Mouse (Mus musculus) CD4-positive helper T cell, adult 2 months (primary cell): ENCODE results near the gene Runx1.

Experiments used
- DNase-seq: peaks from one replicate; pipeline ENCODE4 v3.0.0-alpha.2; 2012; ENCODE audit warnings: low read depth, missing footprints, low spot score

Runx1 gene

GRCm38 (mm10) chr16:92794197-92794596 lies 31.8 kb downstream of the Runx1 start:
- no peak for DNase-seq

- no peak for DNase-seq
Observed at GRCm38 (mm10) chr16:92793741-92794140, 32.2 kb downstream of the Runx1 start.

GRCm38 (mm10) chr16:92792905-92793304 lies 33.0 kb downstream of the Runx1 start:
- no peak for DNase-seq

DNA sequence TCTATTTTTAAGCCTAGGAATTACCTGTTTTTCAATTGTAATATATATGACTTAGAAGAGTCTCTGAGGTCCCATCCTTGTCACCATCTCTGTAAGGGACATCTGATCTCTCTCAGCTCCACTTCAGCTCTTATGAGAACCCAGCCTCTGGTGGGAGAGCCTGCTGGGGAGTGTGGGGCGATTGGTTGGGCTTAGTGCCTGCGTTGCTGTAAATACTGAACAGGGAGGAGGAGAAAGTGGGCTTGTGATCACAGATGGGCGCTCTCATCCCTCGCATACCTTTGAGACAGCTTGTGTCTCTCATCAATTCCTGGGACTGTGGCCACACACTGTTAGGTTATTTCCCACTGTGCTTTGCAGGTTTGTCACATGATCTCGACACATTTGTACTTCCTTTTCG lies 35.3 kb downstream of the Runx1 start:
- no peak for DNase-seq

DNA sequence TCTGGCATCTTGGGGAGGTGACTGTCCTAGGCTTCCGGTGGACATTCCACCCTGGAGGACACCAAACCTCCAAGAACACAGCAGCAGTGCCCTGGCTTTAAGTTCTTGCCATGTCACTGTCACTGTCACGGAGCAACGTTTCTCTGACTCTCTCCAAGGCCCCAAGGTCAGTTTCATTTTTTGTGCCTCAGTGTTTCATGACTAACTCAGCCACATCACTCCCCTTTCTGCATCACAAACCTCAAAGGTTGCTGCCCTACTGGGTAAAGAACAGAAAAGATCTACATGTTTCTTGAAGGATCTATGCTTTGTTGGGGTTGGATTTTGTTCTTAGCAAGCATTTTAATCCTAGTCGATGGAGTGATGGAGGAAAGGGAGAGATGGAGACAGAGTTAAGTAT lies 36.1 kb downstream of the Runx1 start:
- peak; percentile 30 for DNase-seq

- DNase-seq, result no peak
Observed at GRCm38 (mm10) chr16:92788446-92788845, 37.5 kb downstream of the Runx1 start.

DNA sequence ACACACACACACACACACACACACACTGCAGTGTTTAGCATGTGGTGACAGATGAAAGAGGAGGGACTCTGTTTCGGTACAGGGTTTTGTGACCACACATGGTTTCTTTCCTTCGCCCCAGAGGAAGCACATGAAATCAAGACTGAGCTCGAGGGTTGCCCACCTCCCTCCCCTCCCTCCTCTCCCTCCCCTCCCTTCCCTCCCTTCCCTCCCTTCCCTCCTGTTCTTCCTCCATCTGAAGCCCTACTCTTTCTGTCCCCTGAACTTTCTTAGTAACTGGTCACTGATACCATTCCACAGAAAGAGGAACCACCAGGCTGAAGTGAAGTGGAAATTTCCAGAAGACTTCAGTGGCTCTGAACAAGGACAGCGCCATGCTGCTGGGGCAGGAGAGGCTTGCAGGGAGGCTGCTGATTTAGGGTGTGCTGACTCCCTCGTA lies 39.0 kb downstream of the Runx1 start:
- peak; percentile 85 for DNase-seq

DNA sequence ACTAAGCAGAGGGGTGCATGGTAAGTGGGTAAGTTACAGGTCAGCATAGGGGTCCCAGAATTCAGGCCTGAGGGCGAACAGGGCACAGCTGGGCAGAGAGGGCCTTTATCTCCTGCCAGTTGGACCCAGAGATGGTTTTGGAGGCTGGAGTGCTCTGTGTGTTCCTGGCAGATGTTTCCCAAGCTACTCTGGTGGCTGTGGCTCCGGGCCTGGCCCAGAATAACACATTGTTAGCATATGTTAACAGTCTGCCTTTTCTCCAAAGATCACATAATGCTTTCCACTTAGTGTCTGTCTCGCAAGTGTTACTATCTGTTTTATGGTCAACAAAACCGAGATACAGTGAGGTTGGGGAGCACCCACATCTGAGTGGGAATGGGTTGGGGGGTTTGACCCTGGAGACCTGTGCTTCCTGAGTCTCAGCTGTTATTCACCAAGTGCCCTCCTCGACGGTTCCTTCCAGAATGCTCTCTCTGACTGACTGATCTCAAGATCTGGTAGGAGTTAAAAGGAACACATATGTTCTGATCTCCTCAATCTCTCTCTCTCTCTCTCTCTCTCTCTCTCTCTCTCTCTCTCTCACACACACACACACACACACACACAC lies 39.6 kb downstream of the Runx1 start:
- DNase-seq, result no peak

DNA sequence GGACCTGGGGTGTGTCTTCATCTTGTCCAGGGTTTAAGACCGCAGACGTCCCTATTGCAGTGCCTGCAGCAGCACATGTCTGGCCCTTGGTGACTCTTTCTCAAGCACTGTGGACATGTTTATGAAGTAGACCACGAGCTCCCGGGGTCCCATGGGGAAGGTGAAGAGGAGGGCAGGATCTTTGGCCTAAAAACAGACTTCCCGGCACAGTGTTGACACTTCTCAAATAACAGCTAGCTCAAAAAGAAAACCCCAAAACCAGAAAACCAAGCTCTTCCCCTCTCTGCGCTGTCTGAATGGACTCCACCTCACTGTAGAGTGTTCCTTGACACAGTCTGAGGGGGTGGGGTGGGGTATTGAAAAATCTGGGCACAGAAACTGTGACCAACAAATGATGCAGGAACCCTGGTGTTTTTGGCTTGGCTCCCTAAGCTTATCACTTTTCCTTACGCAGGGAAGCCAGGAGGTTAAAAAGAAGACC lies 42.3 kb downstream of the Runx1 start:
- DNase-seq, result no peak

DNA sequence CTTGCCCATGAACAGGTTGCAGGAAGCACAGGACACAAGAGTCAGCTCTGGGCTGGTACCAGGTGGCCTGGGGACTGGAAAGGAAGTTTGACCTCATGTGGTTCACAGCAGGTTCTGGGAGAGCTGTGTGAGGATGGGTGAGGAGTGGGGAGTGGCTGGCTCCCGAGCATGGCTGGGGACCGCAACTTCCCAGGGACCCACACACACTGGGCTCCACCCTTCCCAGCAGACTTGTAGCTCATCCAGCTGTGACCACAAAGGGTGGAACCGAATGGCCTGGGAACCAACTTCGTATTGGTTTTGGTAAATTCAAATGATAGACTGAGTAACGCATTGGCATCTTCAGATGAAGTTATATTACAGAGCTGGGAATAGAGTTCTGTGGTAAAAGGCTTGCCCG lies 43.5 kb downstream of the Runx1 start:
- DNase-seq, result no peak

GRCm38 (mm10) chr16:92779896-92780435 lies 46.0 kb downstream of the Runx1 start:
- no peak for DNase-seq

- no peak for DNase-seq
Observed at GRCm38 (mm10) chr16:92779175-92779574, 46.8 kb downstream of the Runx1 start.

DNA sequence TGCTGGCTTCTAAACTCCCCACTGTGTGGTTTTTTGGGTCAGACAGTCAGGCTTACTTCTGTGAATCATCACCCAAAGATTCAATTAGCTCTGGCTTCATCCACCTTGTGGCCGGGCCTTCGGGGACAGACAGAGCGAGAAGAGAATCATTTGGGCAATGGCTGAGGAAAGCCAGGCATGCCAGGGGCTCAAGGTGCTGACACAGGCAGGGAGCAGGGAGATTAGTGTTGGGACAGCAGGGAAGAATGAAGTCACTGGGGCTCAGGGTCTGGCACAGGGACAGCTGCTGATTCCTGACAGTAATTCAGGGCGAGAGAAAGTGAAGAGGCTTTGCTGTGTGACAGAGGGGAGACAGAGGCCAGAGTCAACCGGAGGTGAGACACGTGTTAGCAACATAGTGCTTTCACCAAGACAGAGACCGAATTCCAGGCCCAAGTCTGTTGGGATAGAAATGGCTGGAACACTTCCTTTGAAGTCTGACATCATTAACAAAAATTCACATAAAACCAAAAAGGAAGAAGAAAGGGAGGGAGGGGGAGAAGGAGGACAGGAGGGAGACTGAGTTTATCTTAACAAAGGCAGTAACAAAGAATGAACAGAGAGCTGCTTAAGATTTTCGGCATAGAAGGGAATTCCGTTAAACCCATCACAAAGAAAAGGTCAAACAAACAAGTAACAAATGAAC lies 47.7 kb downstream of the Runx1 start:
- DNase-seq, result no peak

DNA sequence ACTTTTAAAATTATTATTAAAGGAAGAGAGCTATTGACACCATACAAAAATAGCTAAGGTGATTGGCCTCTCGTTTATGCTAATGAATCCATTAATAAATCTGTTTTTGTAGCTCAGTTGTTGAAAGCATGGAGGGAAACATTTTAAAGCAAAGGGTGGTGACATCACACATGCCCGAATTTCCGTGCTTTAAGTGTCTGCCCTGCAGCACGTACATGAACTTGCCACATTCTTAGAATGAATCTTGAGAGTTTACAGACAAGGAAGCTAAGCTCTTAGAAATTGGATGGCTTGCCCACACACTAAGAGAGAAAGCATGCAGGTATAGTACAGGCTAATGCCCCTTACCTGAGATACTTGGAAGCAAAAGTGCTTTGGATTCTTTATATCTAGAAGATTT lies 58.1 kb downstream of the Runx1 start:
- DNase-seq, result peak; percentile 39

GRCm38 (mm10) chr16:92767423-92767822 lies 58.5 kb downstream of the Runx1 start:
- peak; percentile 69 for DNase-seq

DNA sequence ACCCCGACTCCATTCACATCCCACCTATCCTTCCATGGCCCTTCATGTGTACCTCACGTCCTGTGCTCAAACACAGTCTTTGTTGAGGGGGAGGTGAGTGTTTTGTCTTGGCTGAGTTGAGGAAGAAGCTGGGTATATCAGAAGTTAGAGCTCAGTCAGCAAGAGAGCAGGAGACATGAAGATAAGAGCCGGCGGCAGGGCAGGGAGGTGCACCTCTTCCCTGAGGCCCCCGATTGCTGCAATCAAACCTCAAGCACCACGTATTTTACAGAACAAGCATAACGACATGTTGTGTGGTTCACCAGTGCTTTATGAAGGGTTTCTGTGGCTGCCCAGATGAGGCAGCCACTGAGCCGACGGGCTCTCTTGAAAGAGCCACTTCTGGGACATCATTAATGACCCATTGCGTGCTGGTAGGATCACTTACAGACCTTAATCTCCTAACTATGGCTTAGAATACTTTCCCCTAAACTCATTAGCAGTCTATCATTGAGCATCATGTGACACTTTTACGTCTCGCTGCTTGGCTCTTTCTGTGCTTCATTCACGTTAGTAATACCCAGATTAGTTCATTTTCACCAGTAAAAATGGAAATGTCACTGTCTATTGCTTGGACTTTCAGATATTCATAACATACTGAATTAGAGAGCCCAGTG lies 61.1 kb downstream of the Runx1 start:
- no peak for DNase-seq

DNA sequence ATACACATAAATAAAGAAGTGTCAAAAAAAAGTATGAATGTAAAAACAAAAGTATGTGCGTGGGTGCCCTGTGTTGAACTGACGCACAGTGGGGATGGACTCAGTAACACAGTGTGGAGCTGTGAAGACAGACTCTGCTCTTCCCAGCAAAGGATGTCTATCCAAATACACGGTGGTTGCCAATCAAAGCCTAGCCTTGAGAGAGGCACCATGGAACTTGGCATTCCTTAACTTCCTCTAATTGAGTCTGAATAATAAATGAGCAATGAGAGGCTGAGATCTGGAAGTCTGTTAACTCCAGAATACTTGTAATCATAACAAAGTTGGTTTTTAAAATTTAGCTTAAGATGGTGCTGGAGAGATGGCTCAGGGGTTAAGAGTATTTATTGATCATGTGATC lies 62.3 kb downstream of the Runx1 start:
- DNase-seq, result no peak

- peak; percentile 60 for DNase-seq
Observed at GRCm38 (mm10) chr16:92761968-92762521, 63.9 kb downstream of the Runx1 start.

GRCm38 (mm10) chr16:92760091-92760490 lies 65.9 kb downstream of the Runx1 start:
- DNase-seq, result no peak

- peak; percentile 36 for DNase-seq
Observed at GRCm38 (mm10) chr16:92757564-92757963, 68.4 kb downstream of the Runx1 start.

DNA sequence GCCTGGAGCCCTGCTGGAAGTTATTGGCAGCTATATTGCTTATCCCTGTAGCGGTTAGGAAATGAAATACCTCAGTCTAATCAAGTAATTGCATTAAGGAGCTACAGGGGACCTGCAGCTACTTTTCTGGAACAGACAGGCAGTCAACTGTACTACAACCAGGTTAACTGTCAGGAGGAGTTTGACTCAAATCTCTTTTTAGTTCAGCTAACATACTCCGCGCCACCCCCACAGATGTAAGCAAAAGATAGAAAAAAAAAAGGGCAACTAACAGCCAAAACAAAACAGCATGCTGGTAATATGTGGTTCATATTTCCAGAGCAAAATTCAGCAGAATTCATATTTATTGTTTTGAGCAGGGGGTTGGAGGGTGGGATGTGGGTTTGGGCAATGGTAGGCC lies 72.0 kb downstream of the Runx1 start:
- no peak for DNase-seq

GRCm38 (mm10) chr16:92753139-92753538 lies 72.8 kb downstream of the Runx1 start:
- no peak for DNase-seq
